Mouse (Mus musculus): ENCODE data around the gene Ubl7. TPM values are rescaled to one million over a fixed set of nuclear protein-coding genes. Genes with fewer than 3 reads are reported as not detected.

Ubl7 gene
- polyA plus RNA-seq, 1 experiment = 131 TPM

- peak; percentile 21; the same call in 1 of the 2 replicates for TF ChIP-seq POLR2A (IDR thresholded peaks at IDR 0.05; ENCODE audit: borderline replicate concordance, extremely low read depth, low read depth, low read length)
- TF ChIP-seq CTCF (IDR thresholded peaks at IDR 0.05; ENCODE audit: insufficient read depth, low read length) = no peak
- WGBS = 45% methylated on average over 17 of the region's 17 CpGs
- peaks cover 8% of the 10 kb centered on the region for H3K4me1 ChIP-seq (ENCODE audit: control insufficient read depth, insufficient read depth, low read length)
These were observed 51.3 kb downstream of the Ubl7 start for GRCm38 (mm10) chr9:57961863-57962778.

DNA sequence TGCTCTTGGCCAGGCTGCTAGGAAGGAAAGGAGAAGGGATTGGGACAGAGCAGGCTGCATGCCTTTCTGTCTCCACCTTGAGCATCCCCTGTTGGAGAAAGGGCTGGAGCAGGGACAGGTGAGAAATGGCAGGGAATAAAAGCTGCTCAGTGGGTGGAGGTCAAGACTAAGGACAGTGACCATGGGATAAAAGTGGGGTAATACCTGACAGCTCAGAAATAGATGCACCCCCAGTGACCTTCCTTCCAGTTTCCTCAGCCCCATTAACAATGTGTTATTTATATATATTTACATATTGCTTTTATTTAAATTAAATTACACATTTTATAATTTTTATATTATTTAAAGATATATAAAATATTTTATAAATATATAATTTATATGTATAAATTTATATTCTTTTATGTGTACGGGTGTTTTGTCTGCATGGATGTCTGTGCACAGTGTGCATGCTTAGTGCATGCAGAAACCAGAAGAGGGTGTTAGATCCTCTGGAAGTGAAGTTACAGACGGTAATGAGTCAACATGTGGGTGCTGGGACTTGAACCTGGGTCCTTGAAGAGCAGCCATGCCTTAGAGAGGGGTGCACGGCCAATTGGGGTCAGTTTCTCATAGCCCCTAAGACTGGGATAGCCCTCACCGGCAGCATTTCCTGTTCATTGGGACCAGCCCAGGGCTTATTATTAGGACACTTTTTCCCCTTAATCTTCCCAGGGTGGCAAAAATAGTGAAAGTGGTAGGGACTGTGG lies 52.6 kb downstream of the Ubl7 start:
- Histone ChIP-seq H3K4me3 (replicated peaks; ENCODE audit: extremely low read depth, low read depth, low read length) (no peak overlapping the region), H3K4me1 (ENCODE audit: control insufficient read depth, insufficient read depth, low read length) (peaks cover 8% of the 10 kb centered on the region)
- no peak for TF ChIP-seq POLR2A (IDR thresholded peaks at IDR 0.05; ENCODE audit: borderline replicate concordance, extremely low read depth, low read depth, low read length)
- WGBS = 77% methylated on average over 4 of the region's 4 CpGs
- DNase-seq = no peak

More at GRCm38 (mm10) chr9:57961863-57962778, 51.3 kb downstream of the Ubl7 start:
- no peak for DNase-seq
- H3K4me3 ChIP-seq (replicated peaks; ENCODE audit: extremely low read depth, low read depth, low read length) = no peak overlapping the region

DNA sequence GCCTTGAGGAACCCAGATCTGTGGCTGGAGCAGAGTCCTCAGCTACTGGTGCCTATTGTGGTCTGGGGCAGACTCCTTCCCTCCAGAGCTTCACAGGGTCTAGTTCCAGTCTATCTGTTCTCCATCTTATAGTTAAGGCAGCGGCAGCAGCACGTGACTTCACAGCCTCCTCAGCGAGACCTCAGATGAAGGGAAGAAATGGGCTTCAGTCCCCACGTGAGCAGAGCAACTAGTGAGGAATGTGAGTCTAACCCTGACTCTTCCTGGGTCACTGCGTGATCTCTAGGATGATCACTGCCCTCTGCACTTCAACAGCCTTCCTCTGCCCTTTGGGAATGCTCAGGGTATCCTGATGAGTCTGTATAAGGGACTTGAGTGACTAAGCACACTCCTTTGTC lies 53.2 kb downstream of the Ubl7 start:
- DNase-seq = no peak
- Histone ChIP-seq H3K4me3 (replicated peaks; ENCODE audit: extremely low read depth, low read depth, low read length) (no peak overlapping the region), H3K4me1 (ENCODE audit: control insufficient read depth, insufficient read depth, low read length) (peaks cover 8% of the 10 kb centered on the region)
- no peak for TF ChIP-seq POLR2A (IDR thresholded peaks at IDR 0.05; ENCODE audit: borderline replicate concordance, extremely low read depth, low read depth, low read length)
- no peak for TF ChIP-seq CTCF (IDR thresholded peaks at IDR 0.05; ENCODE audit: insufficient read depth, low read length)
- 86% methylated on average over 5 of the region's 5 CpGs for WGBS

DNA sequence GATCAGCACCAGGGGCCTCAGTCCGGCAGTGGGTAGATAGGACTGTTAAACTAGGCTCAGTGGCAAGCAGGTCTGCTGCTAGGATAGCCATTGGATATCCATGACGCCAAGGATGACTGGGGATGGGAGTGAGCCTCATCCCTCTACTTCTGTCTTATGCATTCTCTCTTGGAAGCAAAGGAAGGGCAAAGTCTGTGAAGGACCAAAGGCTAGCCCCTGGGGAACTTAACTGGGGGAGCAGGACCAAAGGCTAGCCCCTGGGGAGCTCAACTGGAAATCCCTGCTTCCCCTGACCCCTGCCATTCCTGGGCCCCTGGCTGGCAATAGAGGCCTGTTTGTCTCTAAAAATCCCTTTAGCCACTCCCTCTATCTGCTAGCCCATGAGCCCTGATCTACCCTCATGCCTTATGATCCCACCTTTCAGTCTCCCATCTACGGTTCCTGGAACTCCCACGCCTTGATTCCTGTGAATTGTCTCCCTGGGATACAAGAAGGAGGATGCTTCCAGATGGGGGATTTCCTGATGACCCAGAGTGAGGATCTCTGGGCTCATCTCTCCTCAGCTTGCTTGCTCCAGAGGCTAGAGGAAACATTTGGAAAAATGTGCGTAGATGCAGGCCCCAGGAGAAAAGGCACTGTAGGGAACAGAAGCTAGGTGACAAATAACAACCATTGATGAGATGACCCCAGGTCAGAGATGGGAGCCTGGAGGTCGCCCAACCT lies 53.9 kb downstream of the Ubl7 start:
- H3K4me3 ChIP-seq (replicated peaks; ENCODE audit: extremely low read depth, low read depth, low read length) = no peak overlapping the region
- DNase-seq = no peak
- WGBS = 74% methylated on average over 6 of the region's 6 CpGs
- no peak for TF ChIP-seq POLR2A (IDR thresholded peaks at IDR 0.05; ENCODE audit: borderline replicate concordance, extremely low read depth, low read depth, low read length)
- TF ChIP-seq CTCF (IDR thresholded peaks at IDR 0.05; ENCODE audit: insufficient read depth, low read length) = no peak
- peaks cover 11% of the 10 kb centered on the region for H3K4me1 ChIP-seq (ENCODE audit: control insufficient read depth, insufficient read depth, low read length)

DNA sequence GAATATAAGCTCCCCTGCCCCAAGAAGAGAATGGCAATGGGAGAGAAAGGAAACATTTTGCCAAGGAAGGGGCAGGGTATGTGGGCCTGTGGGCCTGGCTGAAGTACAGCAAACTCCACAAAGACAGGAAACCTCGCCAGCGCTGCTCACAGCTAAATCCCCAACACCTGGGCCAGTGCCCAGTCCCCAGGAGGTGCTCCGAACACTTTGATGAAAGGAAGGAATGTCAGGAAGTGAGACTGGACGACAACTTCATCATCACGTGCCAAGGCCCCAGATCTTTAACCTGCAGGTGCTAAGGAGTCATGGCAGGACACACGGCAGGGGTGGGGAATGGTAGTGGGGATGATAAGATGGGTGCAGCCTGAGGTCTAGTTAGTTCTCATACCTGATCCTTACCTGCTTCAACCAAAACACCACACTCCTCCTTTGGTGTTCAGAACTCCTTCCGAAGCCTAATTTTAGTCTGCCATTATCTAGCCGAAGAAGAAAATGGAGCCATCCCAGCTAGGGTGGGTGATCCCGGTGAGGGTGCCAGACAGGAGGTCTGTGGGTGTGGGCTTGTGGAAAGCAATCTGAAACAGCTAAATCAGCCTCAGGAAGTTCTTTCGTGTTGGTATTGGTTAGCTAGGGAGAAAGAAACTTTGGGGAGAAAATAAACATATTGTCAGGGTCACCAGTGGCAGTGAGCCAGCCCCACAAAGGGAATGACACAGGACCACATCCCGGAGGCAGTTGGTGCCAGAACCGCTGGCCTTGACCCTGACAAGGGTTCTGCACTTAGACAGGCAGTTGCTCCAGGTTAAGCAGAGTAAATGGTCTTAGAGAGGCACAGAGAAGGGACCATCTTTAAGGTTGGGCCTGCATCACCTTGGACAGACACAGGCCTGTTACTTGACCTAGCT lies 54.8 kb downstream of the Ubl7 start:
- WGBS = 50% methylated on average over 12 of the region's 12 CpGs

DNA sequence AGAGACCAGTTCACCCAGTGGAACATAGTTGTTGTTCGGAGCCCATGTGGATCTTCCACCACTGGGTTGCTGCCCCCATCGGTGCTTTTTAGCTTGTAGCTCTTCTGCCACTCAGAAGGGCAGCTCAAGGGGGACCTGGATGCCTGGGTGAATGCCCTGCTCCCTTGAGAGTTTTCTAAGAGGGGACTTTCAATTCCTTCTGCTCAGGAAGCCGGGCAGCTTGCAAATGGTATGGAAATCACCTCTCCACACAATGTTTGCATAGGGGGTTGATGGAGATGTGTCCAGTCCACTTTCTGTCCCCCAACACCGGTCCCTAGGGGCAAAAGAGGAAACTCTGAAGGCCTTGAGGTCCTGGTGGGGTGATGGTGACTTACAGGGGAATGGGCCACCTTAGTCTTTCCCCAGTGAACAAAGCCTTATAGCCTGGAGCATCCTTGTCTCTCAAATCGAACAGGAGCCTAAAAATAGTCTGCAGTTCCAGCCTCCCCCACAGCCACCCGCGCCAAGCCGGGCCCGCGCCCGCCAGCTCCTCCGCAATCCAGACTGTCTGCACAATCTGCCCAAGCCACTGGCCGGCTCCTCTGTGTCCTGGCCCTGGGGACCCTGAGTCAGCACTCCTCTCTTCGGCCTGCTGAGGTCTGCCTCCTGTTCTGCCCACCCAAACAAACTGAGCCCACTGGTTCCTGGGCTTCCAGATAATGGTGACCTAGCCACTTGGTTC lies 56.6 kb downstream of the Ubl7 start:
- no peak for DNase-seq
- TF ChIP-seq CTCF (IDR thresholded peaks at IDR 0.05; ENCODE audit: insufficient read depth, low read length) (no peak), POLR2A (IDR thresholded peaks at IDR 0.05; ENCODE audit: borderline replicate concordance, extremely low read depth, low read depth, low read length) (no peak)
- Histone ChIP-seq H3K4me3 (replicated peaks; ENCODE audit: extremely low read depth, low read depth, low read length) (no peak overlapping the region), H3K4me1 (ENCODE audit: control insufficient read depth, insufficient read depth, low read length) (peaks cover 22% of the 10 kb centered on the region)
- WGBS = 57% methylated on average over 14 of the region's 14 CpGs

More for the DNA sequence above, 54.8 kb downstream of the Ubl7 start:
- H3K4me3 ChIP-seq (replicated peaks; ENCODE audit: extremely low read depth, low read depth, low read length) = no peak overlapping the region
- no peak for TF ChIP-seq CTCF (IDR thresholded peaks at IDR 0.05; ENCODE audit: insufficient read depth, low read length)
- TF ChIP-seq POLR2A (IDR thresholded peaks at IDR 0.05; ENCODE audit: borderline replicate concordance, extremely low read depth, low read depth, low read length) = no peak
- peaks cover 14% of the 10 kb centered on the region for H3K4me1 ChIP-seq (ENCODE audit: control insufficient read depth, insufficient read depth, low read length)
- no peak for DNase-seq

DNA sequence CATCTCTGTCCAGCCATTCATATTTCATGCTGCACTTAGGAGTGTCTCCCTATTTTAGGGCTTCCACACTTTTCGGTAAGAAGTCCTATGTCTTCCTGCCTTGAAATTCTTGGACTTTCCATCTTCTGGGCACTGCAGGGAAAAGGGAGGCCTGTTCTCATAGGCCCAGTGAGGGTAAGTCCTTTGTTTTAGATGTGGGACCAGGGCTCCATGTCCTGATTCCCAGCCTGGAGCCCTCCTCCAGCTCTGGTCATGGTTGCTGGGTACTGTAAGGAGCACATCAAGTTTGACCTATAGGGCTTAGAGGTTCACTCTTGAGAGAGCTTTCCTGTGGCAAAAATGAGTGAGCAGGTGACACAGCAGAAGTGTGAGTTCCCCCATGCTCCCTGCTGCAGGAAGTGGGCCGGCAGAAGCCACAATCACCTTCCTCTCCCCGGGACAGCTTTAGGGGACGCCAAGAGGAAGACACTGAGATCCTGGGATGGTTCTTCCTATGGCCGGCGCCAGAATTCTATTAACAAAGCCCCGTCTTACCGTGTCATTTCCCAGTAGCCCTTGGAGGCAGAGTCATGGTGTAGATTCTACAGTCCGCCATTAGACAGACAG lies 57.5 kb downstream of the Ubl7 start:
- TF ChIP-seq POLR2A (IDR thresholded peaks at IDR 0.05; ENCODE audit: borderline replicate concordance, extremely low read depth, low read depth, low read length) (no peak), CTCF (IDR thresholded peaks at IDR 0.05; ENCODE audit: insufficient read depth, low read length) (no peak)
- DNase-seq = no peak
- H3K4me1 ChIP-seq (ENCODE audit: control insufficient read depth, insufficient read depth, low read length) = peaks cover 24% of the 10 kb centered on the region
- H3K4me3 ChIP-seq (replicated peaks; ENCODE audit: extremely low read depth, low read depth, low read length) = no peak overlapping the region
- 60% methylated on average over 9 of the region's 9 CpGs for WGBS

Measured in lung, adult 2 months (tissue).